Mouse (Mus musculus) kidney, adult 2 months (tissue): ENCODE data around the gene Capn1.

Experiments used
- CTCF ChIP-seq: fragments of 200-500 bp; conservative IDR thresholded peaks from 2 replicates; pipeline ENCODE4 v1.5.1; 2011; ENCODE audit warnings: low read depth, mild to moderate bottlenecking, control low read depth, low read length, moderate library complexity, mixed read lengths; ENCODE audit not compliant: insufficient read depth, insufficient read length
- POLR2A ChIP-seq: fragments of 200-500 bp; IDR thresholded peaks from one replicate; pipeline ENCODE4 v1.6.1; 2011; ENCODE audit warnings: low read depth, low read length, control low read depth

DNA sequence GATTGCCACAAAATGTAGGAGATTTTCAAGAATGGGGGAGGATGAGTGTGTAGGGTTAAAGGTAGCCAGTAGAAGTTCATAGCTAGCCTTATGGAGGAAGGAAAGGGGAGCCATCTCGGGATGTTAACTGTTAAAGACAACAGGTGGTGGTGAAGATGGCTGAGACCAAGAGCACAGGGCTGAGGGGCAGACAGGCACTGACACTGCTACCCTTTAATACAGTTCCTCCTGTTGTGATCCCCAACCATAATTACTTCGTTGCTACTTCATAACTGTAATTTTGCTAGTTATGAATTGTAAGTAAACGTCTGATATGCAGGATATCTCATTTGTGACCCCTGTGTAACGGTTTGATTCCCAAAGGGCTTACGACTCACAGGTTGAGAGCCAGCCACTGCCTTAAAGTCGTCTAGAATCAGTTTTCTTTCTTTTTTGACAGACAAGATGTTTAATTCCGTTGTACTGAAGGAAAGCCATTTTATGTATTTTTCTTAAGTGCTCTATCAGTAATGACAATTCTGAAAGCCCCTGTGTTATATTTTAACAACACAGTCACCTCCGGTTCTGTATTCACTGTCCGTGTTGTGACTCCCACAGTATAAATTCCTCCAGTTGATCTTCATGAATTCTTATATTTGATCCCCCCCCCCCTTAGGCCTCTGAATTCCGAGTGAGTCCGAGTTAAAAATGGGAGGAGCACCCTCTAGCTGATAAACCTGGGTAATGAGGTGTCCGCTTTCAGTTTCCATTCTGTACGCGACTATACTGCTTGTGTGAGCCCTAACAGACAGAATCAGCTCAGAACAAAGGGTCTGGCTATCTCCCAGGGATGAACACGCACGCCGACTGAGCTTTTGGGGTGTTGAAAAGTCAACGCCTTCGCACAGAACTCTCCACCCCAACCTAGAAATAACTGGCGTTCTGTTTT, 29.9 kb upstream of the Capn1 start:
- TF ChIP-seq CTCF, result no peak
- no peak for TF ChIP-seq POLR2A
